Mouse (Mus musculus) neural tube, embryonic 15.5 days (tissue): ENCODE data around the gene Cdk6. TPM values are rescaled to one million over a fixed set of nuclear protein-coding genes. Genes with fewer than 3 reads are reported as not detected.

Experiments used
- ATAC-seq: fragments of 200-750 bp; cut with Nextera tagmentation; 2 replicates; pipeline ENCODE4 v1.8.0; 2017; ENCODE audit warnings: mild to moderate bottlenecking, moderate TSS enrichment, moderate library complexity; ENCODE audit not compliant: low FRiP score
- H3K27ac ChIP-seq: fragments of 300-500 bp; sonication (generic); replicated peaks from 2 replicates; pipeline ENCODE4 v1.5.1; 2015; ENCODE audit warnings: mild to moderate bottlenecking, inconsistent platforms
- H3K27me3 ChIP-seq: fragments of 300-500 bp; sonication (generic); replicated peaks from 2 replicates; pipeline ENCODE4 v1.6.1; 2015; ENCODE audit warnings: inconsistent platforms
- H3K36me3 ChIP-seq: fragments of 300-500 bp; sonication (generic); 2 replicates; pipeline ENCODE4 v1.6.1; 2015; ENCODE audit warnings: inconsistent platforms
- H3K4me1 ChIP-seq: fragments of 300-500 bp; sonication (generic); 2 replicates; pipeline ENCODE4 v1.6.1; 2015; ENCODE audit warnings: inconsistent platforms
- H3K4me2 ChIP-seq: fragments of 300-500 bp; sonication (generic); 2 replicates; pipeline ENCODE4 v1.6.1; 2015; ENCODE audit warnings: inconsistent platforms, mild to moderate bottlenecking, moderate library complexity
- H3K4me3 ChIP-seq: fragments of 300-500 bp; sonication (generic); replicated peaks from 2 replicates; pipeline ENCODE4 v1.5.1; 2015; ENCODE audit warnings: mild to moderate bottlenecking, inconsistent platforms
- H3K9ac ChIP-seq: fragments of 300-500 bp; sonication (generic); replicated peaks from 2 replicates; pipeline ENCODE4 v1.6.1; 2015; ENCODE audit warnings: mild to moderate bottlenecking, inconsistent platforms
- H3K9me3 ChIP-seq: fragments of 300-500 bp; sonication (generic); replicated peaks from 2 replicates; pipeline ENCODE4 v1.6.1; 2016; ENCODE audit warnings: inconsistent platforms
- WGBS: fragments of 180-500 bp; shearing (Covaris S2); methylation state at CpG from one replicate; pipeline ENCODE4 v1.1.7; 2015; ENCODE audit warnings: mixed read lengths; 5-methylcytosine and 5-hydroxymethylcytosine counted together
- polyA plus RNA-seq: library from polyadenylated mRNA; unstranded; fragments of >200 nt; fragmentation: Nextera tagmentation; extraction: Ambion mirVana; gene quantifications from 2 replicates; pipeline ENCODE4 v1.2.1, GENCODE M21; 2015

Cdk6 gene
- polyA plus RNA-seq, 1 experiment from 2014 or later, result 13.3 TPM

GRCm38 (mm10) chr5:3509503-3509902 is 168.2 kb downstream of the Cdk6 start:
- no peak overlapping the region for H3K4me3 ChIP-seq
- H3K27ac ChIP-seq, result no peak overlapping the region
- no peak overlapping the region for H3K9ac ChIP-seq
- WGBS, result 91% methylated on average over 3 of the region's 3 CpGs
- ATAC-seq, result no peak
- no peaks in the 10 kb centered on the region for H3K36me3 ChIP-seq
- peaks cover 4% of the 10 kb centered on the region; the same call in 1 of the 2 replicates for H3K4me1 ChIP-seq
- H3K9me3 ChIP-seq, result no peaks in the 10 kb centered on the region
- no peak overlapping the region for H3K4me2 ChIP-seq
- no peaks in the 10 kb centered on the region for H3K27me3 ChIP-seq

DNA sequence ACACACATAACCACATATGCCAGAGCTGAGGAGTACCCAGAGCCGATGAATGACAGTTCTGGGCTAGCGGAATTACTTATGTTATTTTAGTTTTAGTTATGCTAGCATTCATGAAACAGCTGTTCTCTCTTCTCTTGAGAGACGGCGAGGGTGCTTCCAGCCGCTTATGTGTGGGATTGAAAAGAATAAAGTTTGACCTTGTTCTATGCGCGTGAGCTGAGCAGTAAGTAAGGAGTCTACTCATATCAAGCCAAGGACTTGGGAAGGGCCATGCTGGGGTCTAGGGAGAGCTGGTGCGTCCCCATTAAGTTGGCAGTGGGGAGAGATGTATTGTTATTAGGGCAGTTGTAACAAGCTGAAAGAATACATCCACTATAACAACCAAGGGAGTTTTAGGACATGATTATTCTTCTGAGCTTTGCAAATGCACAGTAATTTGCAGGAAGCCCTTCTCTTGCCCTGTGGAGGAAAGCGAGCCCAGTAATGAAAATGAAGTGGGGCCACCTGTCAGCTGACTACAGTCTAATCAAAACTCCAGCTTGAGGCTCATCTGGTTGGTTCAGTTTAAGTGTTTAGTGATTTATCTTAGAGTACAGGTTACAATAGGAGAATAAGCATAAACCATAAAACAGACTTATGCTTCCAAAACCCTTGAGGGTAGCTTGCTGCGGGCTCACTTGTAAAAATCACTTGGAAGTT is 170.0 kb downstream of the Cdk6 start:
- H3K4me1 ChIP-seq, result peaks cover 4% of the 10 kb centered on the region; the same call in 1 of the 2 replicates
- H3K4me2 ChIP-seq, result no peak overlapping the region
- no peak overlapping the region for H3K9ac ChIP-seq
- no peaks in the 10 kb centered on the region for H3K36me3 ChIP-seq
- no peaks in the 10 kb centered on the region for H3K27me3 ChIP-seq
- no peaks in the 10 kb centered on the region for H3K9me3 ChIP-seq
- H3K27ac ChIP-seq, result no peak overlapping the region
- WGBS, result 68% methylated on average over 10 of the region's 10 CpGs
- ATAC-seq, result peak; percentile 51
- H3K4me3 ChIP-seq, result no peak overlapping the region

DNA sequence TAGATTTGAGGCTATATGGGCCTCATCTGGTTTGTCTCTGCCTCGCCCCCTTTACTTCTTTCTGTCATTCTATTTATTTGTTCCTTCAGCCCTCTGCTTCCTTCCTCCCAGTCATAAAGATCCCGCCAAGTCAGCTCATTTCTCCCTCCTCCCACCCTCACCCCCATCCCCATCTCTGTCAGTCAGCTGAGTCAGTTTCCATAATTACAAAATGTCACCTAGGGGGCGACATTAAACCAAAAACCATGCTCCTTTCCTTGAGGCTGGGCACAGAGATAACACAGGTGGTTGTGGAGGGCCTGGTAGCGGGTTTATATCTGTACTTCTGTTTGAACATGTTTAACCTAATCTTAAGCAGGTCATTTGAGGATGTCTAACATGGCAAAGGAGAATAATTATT is 171.3 kb downstream of the Cdk6 start:
- WGBS, result 54% methylated on average over 4 of the region's 4 CpGs
- Histone ChIP-seq H3K4me2 (no peak overlapping the region), H3K9ac (no peak overlapping the region), H3K27ac (no peak overlapping the region), H3K27me3 (no peaks in the 10 kb centered on the region), H3K4me3 (no peak overlapping the region), H3K4me1 (peaks cover 7% of the 10 kb centered on the region), H3K36me3 (no peaks in the 10 kb centered on the region), H3K9me3 (no peaks in the 10 kb centered on the region)
- 0 out of 2 replicates have a peak, but pooled peaks have one; percentile 4 for ATAC-seq

- Histone ChIP-seq H3K4me1 (peaks cover 7% of the 10 kb centered on the region), H3K36me3 (no peaks in the 10 kb centered on the region), H3K4me2 (no peak overlapping the region), H3K27ac (no peak overlapping the region), H3K27me3 (no peaks in the 10 kb centered on the region), H3K4me3 (no peak overlapping the region), H3K9me3 (no peaks in the 10 kb centered on the region), H3K9ac (no peak overlapping the region)
- no peak for ATAC-seq
- 62% methylated on average over 8 of the region's 8 CpGs for WGBS
Measured at GRCm38 (mm10) chr5:3514901-3515311, 173.6 kb downstream of the Cdk6 start.

GRCm38 (mm10) chr5:3515477-3515876 is 174.2 kb downstream of the Cdk6 start:
- Histone ChIP-seq H3K4me1 (peaks cover 7% of the 10 kb centered on the region), H3K27ac (no peak overlapping the region), H3K9me3 (no peaks in the 10 kb centered on the region), H3K9ac (no peak overlapping the region), H3K4me2 (no peak overlapping the region), H3K36me3 (no peaks in the 10 kb centered on the region), H3K27me3 (no peaks in the 10 kb centered on the region), H3K4me3 (no peak overlapping the region)
- no peak for ATAC-seq
- 94% methylated on average over 9 of the region's 9 CpGs for WGBS

DNA sequence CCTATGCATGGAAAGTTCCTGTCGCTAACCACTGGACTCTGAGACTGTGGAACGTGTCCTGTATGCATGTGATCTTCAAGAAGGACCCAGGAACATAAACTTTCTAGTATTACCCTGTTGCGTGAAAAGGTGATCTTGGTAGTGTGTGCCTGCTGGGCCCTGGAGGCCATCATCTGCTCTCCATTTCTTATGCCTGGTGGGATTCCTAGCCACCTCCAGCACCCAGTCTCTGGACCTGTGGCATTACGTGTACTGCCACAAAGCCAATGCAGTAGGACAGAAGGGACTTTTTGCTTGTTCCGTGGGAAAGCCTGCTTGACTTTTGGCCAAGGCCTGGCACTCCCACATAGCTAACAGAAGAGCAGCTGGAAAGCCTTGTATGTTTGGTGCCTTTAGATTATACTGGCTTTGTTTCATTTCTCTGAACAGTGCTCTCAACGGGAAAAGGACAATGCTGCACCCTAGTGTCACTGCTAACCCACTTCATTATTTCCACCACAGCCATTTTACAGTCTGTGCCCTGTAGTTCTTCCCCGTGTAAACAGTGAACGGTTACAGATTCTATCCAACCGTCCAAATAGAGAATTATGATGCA is 175.3 kb downstream of the Cdk6 start:
- Histone ChIP-seq H3K9me3 (no peaks in the 10 kb centered on the region), H3K36me3 (no peaks in the 10 kb centered on the region), H3K27ac (0 out of 2 replicates have a peak overlapping the region, but pooled peaks have one; percentile 15), H3K4me3 (no peak overlapping the region), H3K9ac (no peak overlapping the region), H3K4me2 (no peak overlapping the region), H3K4me1 (peaks cover 3% of the 10 kb centered on the region; the same call in 1 of the 2 replicates), H3K27me3 (no peaks in the 10 kb centered on the region)
- ATAC-seq, result peak; percentile 71
- 59% methylated on average over 9 of the region's 9 CpGs for WGBS

- Histone ChIP-seq H3K9ac (no peak overlapping the region), H3K4me3 (no peak overlapping the region), H3K27me3 (no peaks in the 10 kb centered on the region), H3K36me3 (no peaks in the 10 kb centered on the region), H3K27ac (no peak overlapping the region), H3K4me2 (no peak overlapping the region), H3K9me3 (no peaks in the 10 kb centered on the region), H3K4me1 (peaks cover 3% of the 10 kb centered on the region; the same call in 1 of the 2 replicates)
- 83% methylated on average over 18 of the region's 18 CpGs for WGBS
- ATAC-seq, result no peak
Measured at GRCm38 (mm10) chr5:3520493-3521359, 179.4 kb downstream of the Cdk6 start.

DNA sequence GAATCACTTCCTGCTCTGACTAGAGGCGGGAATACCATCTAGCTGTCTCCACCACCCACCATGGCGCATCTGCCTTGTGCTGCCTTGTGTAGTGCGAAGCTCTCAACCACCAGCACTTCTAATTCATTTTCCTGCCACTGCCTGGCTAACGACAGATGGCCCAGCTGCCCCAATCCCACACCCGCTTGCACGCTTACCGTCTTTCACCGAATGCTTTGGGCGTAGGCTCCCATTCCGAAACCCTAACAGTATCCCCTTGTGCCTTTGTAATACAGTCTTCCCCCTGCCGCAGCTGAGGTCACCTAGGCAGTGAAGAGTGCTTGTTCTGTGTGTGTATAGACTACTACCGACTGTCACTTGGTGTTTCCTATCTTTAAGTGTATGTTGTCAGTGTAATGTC is 180.5 kb downstream of the Cdk6 start:
- WGBS, result 76% methylated on average over 12 of the region's 12 CpGs
- Histone ChIP-seq H3K4me1 (no peaks in the 10 kb centered on the region), H3K9ac (no peak overlapping the region), H3K27ac (no peak overlapping the region), H3K4me2 (no peak overlapping the region), H3K36me3 (no peaks in the 10 kb centered on the region), H3K4me3 (no peak overlapping the region), H3K9me3 (no peaks in the 10 kb centered on the region), H3K27me3 (no peaks in the 10 kb centered on the region)
- ATAC-seq, result no peak

GRCm38 (mm10) chr5:3522826-3523225 is 181.5 kb downstream of the Cdk6 start:
- H3K4me1 ChIP-seq, result no peaks in the 10 kb centered on the region
- no peaks in the 10 kb centered on the region for H3K36me3 ChIP-seq
- H3K4me3 ChIP-seq, result no peak overlapping the region
- no peaks in the 10 kb centered on the region for H3K9me3 ChIP-seq
- no peak overlapping the region for H3K27ac ChIP-seq
- WGBS, result 93% methylated on average over 10 of the region's 10 CpGs
- H3K9ac ChIP-seq, result no peak overlapping the region
- H3K27me3 ChIP-seq, result no peaks in the 10 kb centered on the region
- no peak for ATAC-seq
- H3K4me2 ChIP-seq, result no peak overlapping the region

DNA sequence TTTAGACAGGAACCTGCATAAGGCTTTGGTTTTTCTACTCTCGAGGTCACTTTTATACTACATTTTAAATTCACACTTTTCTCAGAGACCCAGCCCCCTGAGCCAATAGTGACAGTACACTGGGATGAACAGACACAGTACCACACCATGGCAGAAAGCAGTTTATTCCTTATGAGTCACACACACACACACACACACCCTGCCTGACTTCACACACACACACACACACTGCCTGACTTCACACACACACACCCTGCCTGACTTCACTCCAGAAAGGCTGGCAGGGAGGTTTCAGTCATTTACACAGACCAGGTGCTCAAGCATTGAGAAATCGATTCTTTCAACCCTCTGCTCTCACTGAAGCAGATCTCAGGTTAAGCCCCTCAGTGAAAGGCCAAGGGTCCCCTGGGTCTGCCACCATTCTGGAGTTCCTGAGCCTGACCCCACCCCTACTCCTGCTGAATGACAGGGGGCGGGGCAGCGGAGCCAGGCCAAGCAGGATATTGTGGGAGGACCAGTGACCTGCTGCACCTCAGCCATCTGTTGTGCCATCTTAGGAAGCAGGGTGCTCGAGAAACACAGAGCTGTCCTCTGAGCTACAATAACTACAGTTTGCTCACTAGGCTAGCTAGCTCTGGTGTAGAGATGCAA is 185.9 kb downstream of the Cdk6 start:
- Histone ChIP-seq H3K4me3 (no peak overlapping the region), H3K27me3 (no peaks in the 10 kb centered on the region), H3K9me3 (no peaks in the 10 kb centered on the region), H3K4me1 (no peaks in the 10 kb centered on the region), H3K4me2 (no peak overlapping the region), H3K36me3 (no peaks in the 10 kb centered on the region), H3K27ac (no peak overlapping the region), H3K9ac (no peak overlapping the region)
- ATAC-seq, result no peak
- WGBS, result 60% methylated on average over 5 of the region's 5 CpGs

GRCm38 (mm10) chr5:3529585-3530189 is 188.4 kb downstream of the Cdk6 start:
- Histone ChIP-seq H3K36me3 (no peaks in the 10 kb centered on the region), H3K4me3 (no peak overlapping the region), H3K4me1 (no peaks in the 10 kb centered on the region), H3K27ac (no peak overlapping the region), H3K4me2 (no peak overlapping the region), H3K27me3 (no peaks in the 10 kb centered on the region), H3K9me3 (no peaks in the 10 kb centered on the region), H3K9ac (no peak overlapping the region)
- WGBS, result 70% methylated on average over 10 of the region's 10 CpGs
- no peak for ATAC-seq
